In genomic region chr1:160443506-160443905, GRCm38 (mm10) we compare ENCODE assay signal across 14 mouse cellular contexts.
"Had no signal": no experiment of that assay in that cellular context is flagged by ENCODE, and none has a peak within 500 bp of the region (broad histone marks: within the 10 kb centered on the region; RNA-seq: fewer than 3 reads in every experiment).

No protein-coding gene starts in this region.

- H3K4me1 ChIP-seq: midbrain, embryonic 10.5 days; midbrain, embryonic 12.5 days; midbrain, embryonic 15.5 days; neural tube, embryonic 12.5 days; stomach, embryonic 15.5 days had no signal

- H3K9ac ChIP-seq: lung, embryonic 14.5 days; midbrain, embryonic 12.5 days; midbrain, embryonic 15.5 days; neural tube, embryonic 12.5 days; stomach, embryonic 15.5 days had no signal

- DNase-seq: lung, adult 18-20 months; lung, embryonic 14.5 days; lung, postnatal 10 days; lung, postnatal 4 days; right cerebral cortex, postnatal 14 days; thymus, adult 2 months; thymus, postnatal 25 days; thymus, postnatal 4 days had no signal

- H3K27ac ChIP-seq: midbrain, embryonic 10.5 days; midbrain, embryonic 12.5 days; midbrain, embryonic 15.5 days; neural tube, embryonic 12.5 days; stomach, embryonic 15.5 days; stomach, postnatal 0 days had no signal

- H3K4me3 ChIP-seq: midbrain, embryonic 10.5 days; midbrain, embryonic 12.5 days; midbrain, embryonic 15.5 days; neural tube, embryonic 12.5 days; stomach, embryonic 15.5 days had no signal

- ATAC-seq: midbrain, embryonic 15.5 days had no signal

- H3K36me3 ChIP-seq: midbrain, embryonic 10.5 days; midbrain, embryonic 12.5 days; midbrain, embryonic 15.5 days; neural tube, embryonic 12.5 days; stomach, embryonic 15.5 days had no signal

- H3K9me3 ChIP-seq: midbrain, embryonic 10.5 days; midbrain, embryonic 12.5 days; midbrain, embryonic 15.5 days; neural tube, embryonic 12.5 days; stomach, embryonic 15.5 days had no signal

- H3K4me2 ChIP-seq: lung, embryonic 14.5 days; midbrain, embryonic 12.5 days; midbrain, embryonic 15.5 days; neural tube, embryonic 12.5 days; stomach, embryonic 15.5 days had no signal

- H3K27me3 ChIP-seq: midbrain, embryonic 12.5 days; midbrain, embryonic 15.5 days; neural tube, embryonic 12.5 days; stomach, embryonic 15.5 days had no signal
